Mouse (Mus musculus) urinary bladder, postnatal 4 days (tissue): ENCODE measurements around the gene Hey2.

Experiments used
- DNase-seq, 2 experiments: peaks; one replicate each; pipeline ENCODE4 v3.0.0; 2021 to 2022; ENCODE audit warnings: low spot score in 2 of 2

Hey2 gene

GRCm38 (mm10) chr10:30842643-30843437, at the start of gene Hey2:
Hey2 (minus strand) TSS chr10:30842801.
- DNase-seq = peak; percentile 96 to 97

GRCm38 (mm10) chr10:30883085-30883760, 40.6 kb upstream of the Hey2 start:
- no peak for DNase-seq

- no peak for DNase-seq
Measured at GRCm38 (mm10) chr10:30881109-30881508, 38.5 kb upstream of the Hey2 start.

- no peak for DNase-seq
Measured at GRCm38 (mm10) chr10:30845101-30845825, 2.7 kb upstream of the Hey2 start.

GRCm38 (mm10) chr10:30844191-30845010, 1.8 kb upstream of the Hey2 start:
- peak in 1 of 2 experiments; percentile 61 for DNase-seq

GRCm38 (mm10) chr10:30843438-30844190, 1.0 kb upstream of the Hey2 start:
- DNase-seq = no peak

GRCm38 (mm10) chr10:30842228-30842627, 373 bp downstream of the Hey2 start:
- peak in 1 of 2 experiments; percentile 58 for DNase-seq

GRCm38 (mm10) chr10:30840824-30841223, 1.8 kb downstream of the Hey2 start:
- no peak for DNase-seq

- no peak for DNase-seq
Measured at GRCm38 (mm10) chr10:30838188-30838587, 4.4 kb downstream of the Hey2 start.

- no peak for DNase-seq
Measured at GRCm38 (mm10) chr10:30825049-30825448, 17.6 kb downstream of the Hey2 start.

- DNase-seq = peak; percentile 69
Measured at GRCm38 (mm10) chr10:30810967-30811293, 31.7 kb downstream of the Hey2 start.

- no peak for DNase-seq
Measured at GRCm38 (mm10) chr10:30810247-30810966, 32.2 kb downstream of the Hey2 start.

- no peak for DNase-seq
Measured at GRCm38 (mm10) chr10:30803587-30804253, 38.9 kb downstream of the Hey2 start.

- DNase-seq = peak; percentile 78 to 79
Measured at GRCm38 (mm10) chr10:30802681-30803586, 39.7 kb downstream of the Hey2 start, which contains the start of gene Ncoa7. Ncoa7 (minus strand) TSS chr10:30803326.

- no peak for DNase-seq
Measured at GRCm38 (mm10) chr10:30802033-30802432, 40.6 kb downstream of the Hey2 start.

- no peak for DNase-seq
Measured at GRCm38 (mm10) chr10:30799713-30800450, 42.7 kb downstream of the Hey2 start.

GRCm38 (mm10) chr10:30796469-30797261, 45.9 kb downstream of the Hey2 start:
- DNase-seq = no peak
